Mouse (Mus musculus): ENCODE measurements around the gene Cacna1a. TPM values are rescaled to one million over a fixed set of nuclear protein-coding genes. Genes with fewer than 3 reads are reported as not detected.

The Cacna1a gene
- total RNA-seq, 4 experiments from 2014 or later: 1.3 to 3.6 (median 2.8) TPM

DNA sequence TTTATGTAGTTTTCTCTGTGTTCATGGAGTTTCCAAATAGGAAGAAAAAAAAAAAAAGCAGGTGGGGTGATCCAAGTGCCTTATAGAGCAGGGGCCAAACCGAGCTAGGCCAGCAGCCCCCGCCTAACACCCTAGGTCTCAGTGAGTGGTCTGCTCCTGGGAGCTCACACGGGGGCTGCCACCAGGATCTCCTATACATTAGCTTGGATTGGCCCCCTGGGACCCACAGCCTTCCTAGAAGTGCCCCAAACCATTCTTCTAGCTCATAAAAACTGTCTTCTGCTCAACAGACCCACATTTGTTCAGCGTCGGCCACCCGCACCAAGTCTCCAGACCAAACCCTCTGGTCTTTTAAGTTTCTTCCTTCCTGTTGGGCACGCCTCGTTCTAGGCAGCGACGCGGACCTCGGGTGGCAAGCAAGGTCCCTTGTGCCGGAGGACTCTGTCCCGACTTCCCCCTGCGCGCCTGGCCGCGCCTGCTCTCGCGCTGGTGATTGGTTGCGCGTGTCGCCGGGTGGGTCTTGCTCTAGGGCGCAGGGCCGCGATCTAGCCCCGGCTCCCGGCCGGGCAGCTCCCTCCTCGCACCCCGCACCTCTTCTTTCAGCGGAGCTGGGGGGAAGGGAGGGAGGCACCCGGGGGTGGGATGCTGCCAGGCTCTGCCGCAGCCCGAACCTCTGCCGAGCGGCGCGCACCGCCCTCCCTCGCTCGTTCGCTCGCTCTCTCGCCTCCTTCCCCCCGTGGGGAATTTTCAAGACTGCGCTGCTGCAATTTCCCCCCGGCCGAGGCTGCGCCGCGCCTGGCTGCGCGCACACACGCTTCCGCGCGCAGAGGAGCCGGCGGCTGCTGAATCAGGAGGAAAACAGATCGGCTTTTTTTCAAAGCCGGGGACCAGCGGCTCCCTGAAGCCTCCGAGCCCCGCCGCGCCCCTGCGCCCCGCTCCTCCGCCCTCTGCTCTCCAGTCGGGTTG lies 25.9 kb downstream of the Cacna1a start:
- DNase-seq (ENCODE audit: low spot score): peak; percentile 20

DNA sequence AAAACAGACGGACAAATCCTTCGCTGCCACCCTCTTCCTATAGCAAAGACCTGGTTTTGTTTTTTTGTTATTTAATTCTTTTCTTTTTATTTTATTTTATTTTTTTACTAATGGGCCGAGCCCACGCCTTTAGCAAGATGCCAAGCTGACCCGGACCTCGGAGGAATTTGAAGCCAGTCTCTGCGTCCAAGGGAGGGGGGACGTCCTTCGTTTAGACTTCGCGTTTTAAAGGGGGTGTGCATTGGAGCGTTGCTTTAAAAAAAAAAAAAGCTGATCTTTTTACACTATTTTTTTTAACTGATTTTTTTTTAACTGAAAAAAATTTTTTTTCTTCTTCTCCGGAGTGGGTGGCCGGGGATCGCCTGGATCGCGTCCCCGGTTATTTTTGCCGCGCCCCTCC lies 26.7 kb downstream of the Cacna1a start:
- DNase-seq (ENCODE audit: low spot score): no peak

DNA sequence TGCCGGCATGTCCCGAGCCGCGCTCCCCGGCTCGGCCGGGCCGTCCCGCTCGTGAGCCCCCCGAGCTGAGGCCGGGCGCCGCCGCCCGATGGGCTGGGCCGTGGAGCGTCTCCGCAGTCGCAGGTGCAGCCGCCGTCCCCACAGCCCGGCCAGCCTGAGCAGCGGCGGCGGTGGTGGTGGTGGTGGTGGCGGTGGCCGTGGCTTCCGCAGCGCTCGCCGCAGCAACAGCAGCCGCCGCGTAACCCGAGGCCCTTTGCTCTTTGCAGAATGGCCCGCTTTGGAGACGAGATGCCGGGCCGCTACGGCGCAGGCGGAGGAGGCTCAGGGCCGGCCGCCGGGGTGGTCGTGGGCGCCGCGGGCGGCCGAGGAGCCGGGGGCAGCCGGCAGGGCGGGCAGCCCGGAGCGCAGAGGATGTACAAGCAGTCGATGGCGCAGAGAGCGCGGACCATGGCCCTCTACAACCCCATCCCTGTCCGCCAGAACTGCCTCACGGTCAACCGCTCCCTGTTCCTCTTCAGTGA lies 27.2 kb downstream of the Cacna1a start:
- no peak for DNase-seq (ENCODE audit: low spot score)

DNA sequence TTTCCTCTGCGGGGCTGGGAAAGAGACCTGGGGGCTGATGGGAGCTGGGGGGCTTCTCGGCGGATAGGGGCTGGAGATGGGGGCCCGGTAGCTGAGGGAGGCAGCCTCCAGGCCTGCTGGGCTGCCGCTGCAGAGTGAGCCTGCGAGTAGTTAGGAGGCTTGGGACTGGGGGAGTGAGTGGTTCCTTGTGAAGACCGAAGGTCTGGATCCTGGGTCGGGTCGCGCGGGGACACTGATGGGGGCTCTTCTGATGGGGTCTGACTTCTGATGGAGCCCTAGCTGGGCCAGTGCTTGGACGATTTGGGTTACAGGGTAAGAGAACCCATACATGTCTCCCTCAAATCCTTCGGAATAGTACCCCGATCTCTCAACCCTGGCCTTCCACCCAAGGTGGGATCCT lies 27.8 kb downstream of the Cacna1a start:
- no peak for DNase-seq (ENCODE audit: low spot score)

DNA sequence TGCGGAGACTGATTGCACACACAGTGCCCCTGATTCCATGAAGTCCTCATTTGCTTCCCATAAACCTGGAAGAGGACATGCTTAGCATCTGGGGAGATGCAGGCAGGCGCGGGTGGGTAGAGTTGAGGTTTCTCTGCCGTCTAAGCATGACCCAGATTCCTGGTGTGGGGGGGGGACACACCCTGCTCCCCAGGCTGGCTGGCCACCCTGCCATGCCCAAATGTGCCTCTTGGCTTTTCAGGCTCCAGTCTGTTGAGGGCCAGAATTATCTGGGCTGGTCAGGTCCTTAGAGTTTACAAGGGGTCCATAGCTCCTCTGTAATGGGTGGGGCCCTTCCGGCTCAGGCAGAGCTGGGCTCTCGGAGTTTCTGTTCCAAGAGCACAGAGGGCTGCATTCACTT lies 28.7 kb downstream of the Cacna1a start:
- no peak for DNase-seq (ENCODE audit: low spot score)

DNA sequence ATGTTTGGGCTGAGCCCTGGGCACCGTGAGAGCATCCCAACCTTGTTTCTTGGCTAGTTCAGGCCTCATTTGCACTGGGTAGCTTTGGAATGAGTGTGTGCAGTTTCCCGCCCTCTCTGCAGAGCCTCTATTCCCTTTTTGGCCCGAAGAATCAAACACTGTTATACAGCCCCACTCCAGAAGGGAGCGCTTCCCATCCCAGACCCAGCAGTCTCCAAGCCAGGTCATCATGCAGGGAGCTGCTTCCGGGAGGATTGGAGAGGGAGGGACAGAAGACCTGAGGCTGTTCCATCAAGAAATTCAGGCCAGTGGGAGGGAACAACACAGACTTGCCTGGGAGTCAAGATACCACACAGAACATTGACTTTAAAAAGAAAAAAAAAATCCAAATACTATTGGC lies 29.6 kb downstream of the Cacna1a start:
- peak; percentile 8 for DNase-seq (ENCODE audit: low spot score)

DNA sequence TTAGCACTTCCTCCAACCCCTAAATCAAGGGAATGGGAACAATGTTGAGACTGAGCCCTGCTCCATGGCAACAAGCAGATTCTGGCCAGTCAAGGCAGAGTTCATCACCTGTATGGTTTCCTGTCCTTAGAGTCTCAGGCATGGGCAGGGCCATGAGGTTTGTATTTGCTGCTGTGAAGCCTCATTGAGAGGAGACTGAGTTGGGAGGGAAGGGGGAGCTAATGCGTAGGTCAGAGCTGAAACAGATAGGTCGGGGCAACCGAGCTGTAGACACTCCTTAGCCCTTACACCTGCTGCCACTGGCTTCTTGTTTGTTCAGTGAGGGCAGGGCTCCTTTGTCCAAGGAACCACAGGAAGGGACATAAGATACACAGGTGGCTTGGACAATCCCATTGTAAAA lies 36.2 kb downstream of the Cacna1a start:
- DNase-seq (ENCODE audit: low spot score): no peak

DNA sequence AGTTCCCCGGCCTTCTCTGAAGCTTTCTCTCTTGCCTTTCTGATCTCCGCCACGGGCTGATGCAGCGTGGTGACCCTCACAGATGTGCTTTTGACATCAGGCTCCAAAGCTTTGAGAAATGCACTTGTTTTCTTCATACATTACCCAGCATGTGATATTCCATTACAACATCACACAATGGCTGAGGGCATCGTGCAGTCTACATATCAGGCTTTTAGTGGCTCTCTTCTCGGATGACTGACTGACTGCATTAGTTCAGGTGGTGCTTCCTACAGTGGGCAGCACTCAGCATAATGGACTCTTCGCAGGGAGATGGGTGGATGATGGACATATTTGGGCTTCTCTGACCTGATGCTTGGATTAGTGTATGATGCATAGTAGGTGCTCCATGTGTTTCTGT lies 37.8 kb downstream of the Cacna1a start:
- no peak for DNase-seq (ENCODE audit: low spot score)

DNA sequence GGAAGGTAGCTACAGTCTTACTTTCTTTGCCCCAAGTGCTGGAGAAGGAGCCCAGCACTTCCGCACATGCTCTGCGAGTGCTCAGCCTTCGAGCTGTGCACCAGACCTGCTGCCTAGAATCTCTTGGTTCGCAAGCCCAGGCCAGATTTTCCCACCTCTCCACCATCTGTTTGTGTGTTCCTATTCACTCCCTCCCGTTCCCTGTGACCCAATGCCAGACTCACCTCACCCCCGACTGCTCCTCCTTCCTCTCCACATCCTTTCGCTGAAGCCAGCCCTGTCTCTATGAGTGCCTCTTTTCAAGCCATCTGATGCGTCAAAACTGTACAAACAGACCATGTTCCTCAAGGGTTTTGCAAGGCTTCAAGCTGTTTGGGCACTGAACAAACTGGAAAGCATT lies 38.3 kb downstream of the Cacna1a start:
- no peak for DNase-seq (ENCODE audit: low spot score)

DNA sequence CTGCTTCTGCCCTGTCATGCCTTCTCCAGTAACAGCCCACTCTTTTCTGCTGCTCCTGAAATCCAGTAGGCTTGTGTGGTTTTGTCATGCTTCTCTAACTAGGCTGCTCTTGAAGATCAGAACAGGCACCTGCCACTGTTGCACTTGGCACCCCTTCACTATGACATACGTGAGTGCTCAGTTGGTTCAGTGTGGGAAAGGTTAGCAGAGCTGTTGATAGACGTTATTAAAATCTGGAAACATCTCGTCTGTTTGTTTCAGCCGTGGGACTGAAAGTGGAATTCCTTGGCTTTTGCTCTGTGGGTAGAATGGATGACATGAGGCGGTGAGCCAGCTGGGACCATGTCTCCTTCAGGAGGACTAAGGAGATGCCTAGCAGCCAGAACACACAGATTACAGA lies 39.8 kb downstream of the Cacna1a start:
- DNase-seq (ENCODE audit: low spot score): no peak

DNA sequence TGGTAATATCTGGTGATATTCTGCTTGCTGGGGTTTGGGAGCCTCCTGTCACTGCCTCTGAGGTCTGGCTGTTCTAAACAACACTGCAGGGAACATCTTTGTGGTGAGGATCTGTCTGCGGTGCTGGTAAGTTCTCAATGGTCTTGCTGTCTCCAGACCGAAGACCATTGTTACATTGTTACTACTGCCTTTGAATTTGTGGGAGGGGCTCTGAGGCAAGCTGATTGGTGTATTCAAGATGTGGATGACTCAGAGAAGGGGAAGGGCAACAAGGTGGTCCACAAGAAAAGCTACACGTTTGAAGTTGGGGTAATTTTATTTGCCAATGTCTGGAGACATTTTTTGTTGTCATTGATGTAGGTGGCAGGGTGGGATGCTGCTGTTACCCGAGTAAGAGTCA lies 40.8 kb downstream of the Cacna1a start:
- no peak for DNase-seq (ENCODE audit: low spot score)

DNA sequence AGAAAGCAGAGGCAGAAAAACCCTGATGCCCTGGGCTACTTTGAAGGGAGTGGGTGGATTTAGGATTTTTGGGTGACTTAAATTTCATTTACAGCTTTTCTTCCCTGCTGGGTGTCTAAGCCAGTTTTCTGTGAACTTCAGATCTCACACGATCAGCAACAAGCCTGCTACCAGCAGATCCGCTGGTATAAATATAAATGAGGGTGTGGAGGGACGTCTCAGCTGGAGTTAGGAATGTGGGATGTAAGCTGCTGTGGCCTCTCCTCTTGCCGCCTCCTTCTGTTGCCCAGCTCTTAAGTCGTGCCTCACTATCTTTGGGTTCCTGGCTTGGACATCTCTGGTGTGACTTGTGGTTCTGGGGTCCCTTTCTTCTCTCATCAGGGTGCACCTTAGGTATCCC lies 41.3 kb downstream of the Cacna1a start:
- no peak for DNase-seq (ENCODE audit: low spot score)

DNA sequence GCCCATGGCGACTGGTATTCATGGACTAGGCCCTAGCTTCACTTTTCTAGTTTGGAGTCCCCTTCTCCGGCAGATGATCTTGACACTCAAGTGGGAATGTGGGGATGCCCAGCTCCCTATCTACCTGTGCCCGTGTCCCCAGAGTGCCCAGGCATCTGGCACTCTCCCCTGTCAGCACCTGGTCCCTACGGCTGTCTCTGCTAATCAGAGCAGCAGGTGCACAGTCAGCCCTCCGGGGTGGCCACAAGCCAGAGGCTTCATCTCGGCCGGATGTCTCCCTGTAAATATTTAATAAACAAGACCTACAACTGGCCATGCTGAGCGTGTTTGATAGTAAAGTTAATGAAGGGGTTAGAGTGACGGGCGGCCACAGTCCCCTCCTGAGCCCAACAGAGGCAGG lies 47.1 kb downstream of the Cacna1a start:
- DNase-seq (ENCODE audit: low spot score): no peak

DNA sequence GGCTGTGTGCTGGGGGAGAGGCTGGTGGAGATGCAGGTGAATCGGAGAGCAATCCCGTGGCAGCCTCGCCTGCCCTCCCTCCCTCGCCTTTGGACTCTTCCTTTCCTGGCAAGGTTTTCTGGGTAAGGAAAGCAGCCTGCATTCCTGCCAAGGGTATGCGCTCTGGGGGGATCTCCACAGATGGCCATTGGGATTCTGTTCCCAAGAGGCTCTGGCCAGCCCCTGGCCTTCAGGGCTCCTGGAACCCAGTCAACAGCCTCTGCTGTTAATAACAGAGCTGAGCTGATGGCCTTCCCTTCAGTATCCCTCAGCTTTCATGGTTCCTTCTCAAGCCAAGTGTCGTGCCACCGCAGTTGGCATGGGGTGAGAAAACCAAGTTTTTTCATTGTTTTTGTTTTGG lies 51.6 kb downstream of the Cacna1a start:
- DNase-seq (ENCODE audit: low spot score): no peak

DNA sequence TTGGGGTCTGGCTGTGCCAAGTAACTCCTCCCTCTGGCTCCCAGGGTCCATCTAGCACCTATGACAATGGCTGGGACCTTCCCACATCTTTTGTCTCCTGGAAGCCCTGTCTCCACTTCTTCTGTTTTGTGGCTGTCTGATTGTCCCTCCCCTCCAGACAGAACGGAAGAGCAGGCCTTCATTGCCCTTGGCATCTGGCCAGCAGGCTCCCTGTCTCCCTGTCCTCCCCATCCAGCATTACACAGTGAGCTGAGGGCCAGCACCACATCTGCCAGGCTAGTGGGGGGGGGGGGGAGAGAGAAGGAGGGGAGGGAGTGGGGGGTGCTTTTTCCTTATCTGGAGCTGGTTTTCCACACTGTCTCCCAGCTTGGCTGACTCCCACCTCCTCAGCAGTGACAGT lies 53.8 kb downstream of the Cacna1a start:
- DNase-seq (ENCODE audit: low spot score): no peak

DNA sequence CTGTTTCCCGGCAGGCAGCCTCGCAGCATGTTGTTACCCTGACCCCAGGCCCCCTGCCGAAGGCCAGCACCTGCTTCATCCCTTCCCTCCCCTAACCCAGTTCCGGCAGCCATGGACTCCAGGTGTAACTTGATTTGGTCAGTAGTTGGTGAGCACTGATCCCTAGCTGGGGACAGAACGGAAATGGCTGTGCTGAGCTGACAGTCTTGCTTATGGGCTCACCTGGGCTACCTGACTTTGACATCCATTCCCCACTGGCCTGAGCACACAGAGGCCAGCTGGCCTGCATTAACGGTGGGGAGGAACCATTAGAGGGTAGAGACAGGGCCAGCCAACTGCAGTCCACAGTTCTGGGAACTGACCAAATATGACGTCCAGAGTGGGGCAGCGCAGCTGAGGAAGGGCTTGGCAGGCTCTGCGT lies 58.3 kb downstream of the Cacna1a start:
- DNase-seq (ENCODE audit: low spot score): no peak

DNA sequence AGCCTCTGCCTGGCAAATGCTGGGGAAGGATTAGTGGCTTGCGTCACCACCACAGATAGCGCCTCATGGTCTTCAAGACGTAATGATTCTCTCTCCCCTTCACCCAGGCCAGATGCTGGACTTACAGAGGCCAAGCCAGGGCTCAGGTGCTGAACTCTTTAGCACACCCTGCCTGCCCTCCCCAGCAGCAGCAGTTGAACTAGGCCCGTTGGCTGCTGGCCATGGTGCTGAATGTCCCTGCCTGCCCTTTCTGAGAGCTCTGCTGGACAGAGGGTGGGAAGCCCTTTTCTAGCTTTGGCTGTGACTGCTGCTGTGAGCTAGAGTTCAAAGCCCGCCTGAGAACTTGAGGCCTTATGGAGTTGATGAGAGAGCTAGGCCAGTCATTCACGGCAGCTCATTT lies 66.3 kb downstream of the Cacna1a start:
- DNase-seq (ENCODE audit: low spot score): peak; percentile 9

DNA sequence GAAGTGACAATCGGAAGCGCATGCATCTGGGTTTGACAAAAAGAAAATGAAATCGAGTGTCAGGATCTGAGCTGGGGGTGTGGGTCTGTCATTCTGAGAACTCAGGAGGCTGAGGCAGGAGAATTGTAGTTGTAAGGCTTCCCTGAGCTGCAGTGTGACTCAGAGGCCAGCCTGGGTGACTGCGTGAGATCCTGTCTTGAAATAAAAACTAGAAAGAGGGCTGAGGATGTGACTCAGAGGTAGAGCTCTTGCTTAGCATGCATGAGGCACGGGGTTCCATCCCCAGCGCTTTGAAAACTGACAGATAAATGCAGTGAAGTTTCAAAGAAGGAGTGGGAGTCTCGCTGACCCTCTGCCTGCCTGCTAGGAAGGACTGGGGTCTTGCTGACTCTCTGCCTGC lies 70.6 kb downstream of the Cacna1a start:
- no peak for DNase-seq (ENCODE audit: low spot score)

DNA sequence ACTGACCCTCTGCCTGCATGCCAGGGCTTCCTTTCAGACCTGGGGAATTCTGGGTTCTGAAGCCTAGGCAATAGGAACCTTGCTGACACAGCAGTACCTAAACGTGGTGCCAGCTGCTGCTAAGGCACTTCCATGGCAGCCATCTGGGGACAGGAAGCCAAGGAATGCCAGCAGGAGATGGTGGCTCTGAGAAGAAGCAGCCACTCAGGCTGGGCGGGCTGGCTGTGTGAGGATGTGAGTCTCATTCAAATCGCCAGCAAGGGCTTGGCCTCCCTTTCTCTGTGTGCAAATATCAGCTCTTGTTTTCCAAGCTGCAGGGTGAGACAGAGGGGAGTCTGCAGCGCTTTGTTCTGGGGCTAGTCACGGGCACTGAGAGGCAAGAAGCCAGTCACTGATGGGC lies 71.0 kb downstream of the Cacna1a start:
- DNase-seq (ENCODE audit: low spot score): no peak

DNA sequence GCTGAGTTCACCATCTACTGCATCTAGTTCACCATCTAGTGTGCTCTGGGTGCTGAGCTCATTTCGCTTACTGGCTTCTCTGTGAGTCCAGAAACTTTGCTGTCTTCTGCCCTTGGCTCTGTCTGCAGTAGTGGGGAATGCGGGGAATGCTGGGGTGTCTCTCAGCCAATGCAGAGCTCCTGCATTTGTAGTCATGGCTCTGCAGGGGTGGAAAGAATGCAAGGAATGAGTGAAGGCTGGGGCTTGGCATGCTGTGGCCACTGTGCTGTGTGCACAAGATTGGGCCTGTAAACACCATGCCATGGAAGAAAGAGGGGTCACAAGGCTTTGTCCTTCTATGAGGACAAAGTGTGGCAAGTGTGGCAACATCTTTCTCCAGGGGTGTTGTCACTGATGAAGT lies 72.5 kb downstream of the Cacna1a start:
- no peak for DNase-seq (ENCODE audit: low spot score)

DNA sequence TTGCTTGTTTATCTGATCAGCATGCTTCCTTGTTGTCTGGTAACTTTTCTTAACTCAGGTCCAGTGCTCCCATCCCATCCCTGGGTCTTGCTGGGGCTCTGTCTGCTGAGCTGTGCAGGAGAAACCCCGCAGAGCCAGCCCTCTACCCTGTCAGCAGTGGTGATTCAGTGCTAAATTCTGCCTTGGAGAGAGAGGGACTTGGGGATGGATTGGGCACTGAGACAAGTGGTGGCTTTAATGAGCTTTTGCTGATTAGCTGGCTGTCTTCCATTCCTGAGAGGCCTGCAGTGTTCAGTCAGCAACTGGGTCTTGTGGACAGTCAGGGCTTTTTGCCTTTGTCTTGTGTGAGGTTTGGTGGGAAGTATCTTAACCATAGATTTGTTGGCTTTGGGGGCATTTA lies 78.7 kb downstream of the Cacna1a start:
- DNase-seq (ENCODE audit: low spot score): no peak

DNA sequence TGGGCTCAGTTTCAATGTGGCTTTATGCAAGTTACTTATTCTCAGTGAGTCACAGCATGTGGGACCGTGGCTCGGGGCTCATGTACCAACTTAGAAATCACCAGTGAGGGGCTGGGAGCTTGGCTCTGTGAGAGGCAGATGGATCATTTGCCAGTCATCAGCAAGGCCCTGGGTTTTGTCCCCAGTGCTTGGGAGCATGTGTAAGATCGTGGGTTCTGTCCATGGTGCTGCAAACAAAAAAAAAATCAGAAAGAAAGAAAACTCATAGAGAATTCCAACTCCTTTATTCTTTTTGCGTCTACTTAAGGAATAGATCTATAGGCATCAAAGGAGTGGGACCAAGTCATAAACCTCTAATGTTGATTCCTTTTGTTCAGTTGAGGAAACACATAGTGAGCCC lies 80.8 kb downstream of the Cacna1a start:
- DNase-seq (ENCODE audit: low spot score): no peak

DNA sequence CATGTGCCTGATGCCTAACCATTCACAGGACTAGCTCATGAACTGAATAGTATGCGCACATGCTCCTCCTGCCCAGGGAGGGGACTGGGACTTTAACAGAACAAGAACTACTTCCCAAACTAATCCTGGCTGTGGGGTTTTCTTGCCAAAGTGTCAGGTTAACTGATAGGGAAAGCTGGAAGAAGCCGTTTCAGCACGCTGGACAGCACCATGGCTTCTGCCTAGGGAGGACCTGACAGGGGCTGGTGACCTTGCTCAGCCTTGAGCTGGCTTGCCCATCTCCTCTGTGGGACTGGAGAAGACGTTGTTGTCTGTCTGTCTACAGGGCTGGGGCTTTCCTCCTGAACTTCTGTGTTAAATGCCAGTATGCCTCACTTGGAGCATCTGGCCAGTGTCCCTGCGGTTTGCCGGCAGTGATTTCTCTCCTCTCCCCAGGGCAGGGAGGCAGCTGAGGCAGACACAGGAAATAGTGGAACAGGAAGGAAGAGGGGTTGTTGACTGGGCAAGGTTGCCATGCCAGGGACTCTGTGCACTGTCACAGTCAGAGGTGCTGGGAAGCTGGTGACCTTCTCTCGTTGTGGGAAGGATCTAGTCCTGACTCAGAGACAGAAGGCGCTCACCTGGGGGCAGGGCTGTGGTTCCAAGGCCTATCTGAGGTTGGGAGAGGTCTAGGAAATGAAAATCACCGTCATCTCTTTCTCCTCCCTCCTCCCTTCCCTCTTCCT lies 83.2 kb downstream of the Cacna1a start:
- peak; percentile 16 for DNase-seq (ENCODE audit: low spot score)
